Mouse (Mus musculus) myocyte (in vitro differentiated cells): ENCODE data around the gene Sf3a1. TPM values are rescaled to one million over a fixed set of nuclear protein-coding genes. Genes with fewer than 3 reads are reported as not detected.

ENCODE experiments used
- H3K27me3 ChIP-seq: one replicate; pipeline ENCODE4 v1.6.1; 2011; ENCODE audit not compliant: control insufficient read depth, insufficient read depth, insufficient read length
- H3K36me3 ChIP-seq: one replicate; pipeline ENCODE4 v1.6.1; 2011; ENCODE audit not compliant: control insufficient read depth, insufficient read depth
- H3K4me2 ChIP-seq: one replicate; pipeline ENCODE4 v1.6.1; 2011; ENCODE audit warnings: low read depth, control low read depth
- H3K4me3 ChIP-seq: one replicate; pipeline ENCODE4 v1.5.1; 2011; ENCODE audit warnings: mild to moderate bottlenecking, control low read depth, moderate library complexity
- H3K79me2 ChIP-seq: one replicate; pipeline ENCODE4 v1.6.1; 2011; ENCODE audit not compliant: control insufficient read depth, insufficient read depth
- H3ac ChIP-seq: one replicate; pipeline ENCODE4 v1.6.1; 2011; ENCODE audit not compliant: control insufficient read depth, insufficient read length
- CEBPB ChIP-seq: IDR thresholded peaks from 2 replicates; pipeline ENCODE4 v1.6.1; 2011; ENCODE audit warnings: mild to moderate bottlenecking, moderate library complexity; ENCODE audit not compliant: poor library complexity, insufficient read depth, severe bottlenecking
- E2F4 ChIP-seq: IDR thresholded peaks from one replicate; pipeline ENCODE4 v1.6.1; 2011; ENCODE audit warnings: mild to moderate bottlenecking, control low read depth, moderate library complexity; ENCODE audit not compliant: insufficient read depth
- MAX ChIP-seq: IDR thresholded peaks from one replicate; pipeline ENCODE4 v1.6.1; 2011; ENCODE audit warnings: low read depth, mild to moderate bottlenecking, control low read depth
- MYOD1 ChIP-seq, 3 experiments: IDR thresholded peaks; one replicate each; pipeline ENCODE4 v1.6.1; 2011; ENCODE audit warnings: control low read depth in 2 of 3, low read depth in 2 of 3, mild to moderate bottlenecking in 2 of 3, moderate library complexity in 1 of 3; ENCODE audit not compliant: insufficient read length in 2 of 3, control insufficient read depth in 1 of 3
- MYOG ChIP-seq, 3 experiments: IDR thresholded peaks; one replicate each; pipeline ENCODE4 v1.6.1; 2011; ENCODE audit warnings: control low read depth in 2 of 3, low read depth in 2 of 3, mild to moderate bottlenecking in 2 of 3; ENCODE audit not compliant: insufficient read length in 2 of 3, control insufficient read depth in 1 of 3, insufficient read depth in 1 of 3
- POLR2A ChIP-seq: IDR thresholded peaks from one replicate; pipeline ENCODE4 v1.6.1; 2011; ENCODE audit warnings: low read depth, mild to moderate bottlenecking, control low read depth, moderate library complexity; ENCODE audit not compliant: insufficient read length
- POLR2AphosphoS2 ChIP-seq: IDR thresholded peaks from one replicate; pipeline ENCODE4 v1.6.1; 2011; ENCODE audit warnings: low read depth, control low read depth; ENCODE audit not compliant: insufficient read length
- REST ChIP-seq: IDR thresholded peaks from one replicate; pipeline ENCODE4 v1.6.1; 2011; ENCODE audit warnings: mild to moderate bottlenecking, control low read depth, moderate library complexity; ENCODE audit not compliant: insufficient read depth, insufficient read length
- SRF ChIP-seq: IDR thresholded peaks from one replicate; pipeline ENCODE4 v1.6.1; 2011; ENCODE audit warnings: low read depth; ENCODE audit not compliant: control insufficient read depth, insufficient read length
- TCF12 ChIP-seq: IDR thresholded peaks from one replicate; pipeline ENCODE4 v1.6.1; 2011; ENCODE audit warnings: mild to moderate bottlenecking, control low read depth; ENCODE audit not compliant: poor library complexity, insufficient read depth, severe bottlenecking
- TCF3 ChIP-seq: IDR thresholded peaks from one replicate; pipeline ENCODE4 v1.6.1; 2011; ENCODE audit warnings: low read depth, control low read depth; ENCODE audit not compliant: insufficient read length
- USF1 ChIP-seq: IDR thresholded peaks from one replicate; pipeline ENCODE4 v1.6.1; 2011; ENCODE audit warnings: low read depth, mild to moderate bottlenecking, control low read depth, moderate library complexity
- polyA plus RNA-seq: library from polyadenylated mRNA; unstranded; fragments of >200 nt; fragmentation: generic; extraction: Trizol; gene quantifications from one replicate; pipeline ENCODE4 v1.2.1, GENCODE M21; 2012; ENCODE audit warnings: missing spikeins

The Sf3a1 gene
- polyA plus RNA-seq, 1 experiment: 47.0 TPM

DNA sequence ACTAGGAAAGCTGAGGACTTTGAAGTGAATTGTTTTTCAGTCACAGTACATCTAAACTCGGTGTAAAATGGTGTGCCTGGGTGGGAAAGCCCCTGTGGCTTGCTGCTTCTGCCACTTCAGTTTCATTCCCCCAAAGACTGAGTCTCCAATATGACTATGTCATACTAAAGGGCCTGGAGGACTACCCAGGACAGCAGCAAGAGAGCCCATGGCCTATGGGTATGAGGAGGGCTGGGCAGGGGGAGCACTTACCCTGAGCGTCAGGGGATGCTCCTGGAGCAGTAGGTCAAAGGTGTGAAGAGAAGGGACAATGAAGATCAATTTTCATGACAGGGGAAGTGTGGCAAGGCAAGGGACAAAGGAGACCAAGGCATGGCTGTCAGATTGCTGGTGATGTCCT, 21.2 kb upstream of the Sf3a1 start:
- no peak overlapping the region for H3K4me3 ChIP-seq
- TF ChIP-seq POLR2AphosphoS2 (no peak), TCF12 (no peak), CEBPB (no peak), TCF3 (no peak), MYOG (IDR thresholded peaks at IDR 0.05; ENCODE audit: control insufficient read depth in 1 of 3, insufficient read depth in 1 of 3, insufficient read length in 2 of 3, low read depth in 2 of 3) (no peak), MAX (no peak), SRF (no peak), E2F4 (no peak), MYOD1 (IDR thresholded peaks at IDR 0.05; ENCODE audit: control insufficient read depth in 1 of 3, insufficient read length in 2 of 3, low read depth in 2 of 3) (no peak), POLR2A (no peak), REST (no peak), USF1 (no peak)
- no peak overlapping the region for H3ac ChIP-seq
- no peaks in the 10 kb centered on the region for H3K27me3 ChIP-seq
- H3K4me2 ChIP-seq: no peak overlapping the region
- H3K79me2 ChIP-seq: no peaks in the 10 kb centered on the region
- H3K36me3 ChIP-seq: peaks cover 17% of the 10 kb centered on the region

DNA sequence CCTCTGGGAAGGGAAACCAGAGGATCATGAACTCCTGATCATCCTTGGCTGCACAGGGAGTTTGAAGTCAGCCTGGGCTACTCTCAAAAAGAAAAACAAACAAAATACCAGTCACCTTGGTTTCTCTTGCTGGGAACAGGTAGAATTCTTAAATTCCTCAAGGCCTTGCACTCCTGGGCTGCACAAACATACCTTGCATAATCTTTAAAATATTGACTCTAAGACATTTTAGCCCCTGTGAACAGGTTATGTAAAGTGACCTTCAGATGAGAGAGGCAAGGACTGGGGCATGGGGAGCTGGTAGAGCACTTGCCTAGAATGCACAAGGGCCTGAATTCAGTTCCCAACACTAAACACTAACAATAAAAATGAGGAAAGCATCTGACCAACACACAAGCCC, 18.6 kb upstream of the Sf3a1 start:
- Histone ChIP-seq H3K4me3 (no peak overlapping the region), H3K36me3 (peaks cover 17% of the 10 kb centered on the region), H3K4me2 (no peak overlapping the region), H3K79me2 (no peaks in the 10 kb centered on the region), H3K27me3 (no peaks in the 10 kb centered on the region), H3ac (no peak overlapping the region)
- TF ChIP-seq MYOG (IDR thresholded peaks at IDR 0.05; ENCODE audit: control insufficient read depth in 1 of 3, insufficient read depth in 1 of 3, insufficient read length in 2 of 3, low read depth in 2 of 3) (no peak), USF1 (no peak), MYOD1 (IDR thresholded peaks at IDR 0.05; ENCODE audit: control insufficient read depth in 1 of 3, insufficient read length in 2 of 3, low read depth in 2 of 3) (no peak), E2F4 (no peak), MAX (no peak), POLR2AphosphoS2 (no peak), CEBPB (no peak), TCF3 (no peak), REST (no peak), POLR2A (no peak)

DNA sequence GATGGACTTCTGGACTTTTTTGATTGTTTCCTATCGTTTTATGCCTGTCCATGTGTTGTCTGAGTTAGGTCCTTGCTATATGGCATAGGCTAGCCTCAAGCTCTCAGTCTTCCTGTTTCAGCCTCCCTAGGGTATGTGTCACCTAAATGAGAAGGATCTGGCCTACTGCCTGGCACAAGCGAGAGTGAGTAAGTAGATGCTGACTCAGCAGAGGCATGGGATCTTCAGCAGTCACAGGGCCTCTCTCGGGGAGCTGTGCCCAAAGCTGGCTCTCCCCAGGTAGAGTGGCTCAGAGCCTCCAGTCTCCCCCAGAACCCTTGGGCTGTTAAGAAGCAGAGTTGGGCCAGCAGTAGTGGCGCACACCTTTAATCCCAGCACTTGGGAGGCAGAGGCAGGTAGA, 17.8 kb upstream of the Sf3a1 start:
- H3K4me2 ChIP-seq: no peak overlapping the region
- peaks cover 17% of the 10 kb centered on the region for H3K36me3 ChIP-seq
- H3K4me3 ChIP-seq: no peak overlapping the region
- TF ChIP-seq MYOD1 (IDR thresholded peaks at IDR 0.05; ENCODE audit: control insufficient read depth in 1 of 3, insufficient read length in 2 of 3, low read depth in 2 of 3): no peak
- TF ChIP-seq MAX: no peak
- no peak for TF ChIP-seq MYOG (IDR thresholded peaks at IDR 0.05; ENCODE audit: control insufficient read depth in 1 of 3, insufficient read depth in 1 of 3, insufficient read length in 2 of 3, low read depth in 2 of 3)
- TF ChIP-seq TCF3: no peak
- no peak for TF ChIP-seq E2F4
- no peak for TF ChIP-seq TCF12
- no peak for TF ChIP-seq SRF
- no peak for TF ChIP-seq CEBPB
- H3ac ChIP-seq: no peak overlapping the region
- H3K27me3 ChIP-seq: no peaks in the 10 kb centered on the region
- no peaks in the 10 kb centered on the region for H3K79me2 ChIP-seq

DNA sequence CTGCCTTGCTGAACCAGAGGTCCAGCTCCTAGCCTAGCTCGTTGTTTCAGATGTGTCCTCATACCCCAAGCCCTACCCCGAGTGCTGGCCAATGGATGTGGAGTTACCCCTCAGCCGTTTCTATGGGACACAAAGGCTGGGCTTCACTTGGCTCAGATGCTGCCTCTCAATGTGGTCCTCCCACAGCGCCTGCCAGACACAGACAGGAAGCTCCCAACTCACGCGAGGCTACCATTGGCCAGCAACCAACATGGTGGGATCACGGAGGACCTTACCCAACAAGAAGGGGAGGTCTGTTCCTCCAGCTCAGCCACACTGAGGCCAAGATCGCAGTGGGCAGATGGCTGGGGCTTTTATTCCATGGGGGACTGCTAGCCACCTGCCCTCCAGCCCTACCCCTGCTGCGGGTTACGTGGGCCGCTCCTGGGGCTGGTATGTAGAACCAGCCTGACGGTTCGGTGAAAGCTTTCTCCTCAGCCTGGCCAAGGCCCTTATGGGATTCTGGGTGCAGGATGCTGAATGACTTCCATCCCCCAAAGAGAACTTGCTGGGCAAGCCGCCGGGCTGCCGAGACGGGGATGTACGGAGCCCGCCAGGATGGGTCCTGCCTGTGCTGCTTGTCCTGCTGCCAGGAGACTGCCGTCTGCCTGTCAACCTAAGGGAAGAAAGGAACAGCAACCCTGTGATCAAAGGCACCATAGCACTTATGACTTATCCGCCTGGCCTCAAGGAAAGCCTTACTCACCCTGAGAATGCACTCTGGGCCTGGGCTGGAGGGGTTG, 16.7 kb upstream of the Sf3a1 start:
- TF ChIP-seq USF1: no peak
- no peak for TF ChIP-seq E2F4
- TF ChIP-seq REST: no peak
- TF ChIP-seq SRF: no peak
- TF ChIP-seq CEBPB: no peak
- TF ChIP-seq MYOG (IDR thresholded peaks at IDR 0.05; ENCODE audit: control insufficient read depth in 1 of 3, insufficient read depth in 1 of 3, insufficient read length in 2 of 3, low read depth in 2 of 3): no peak
- no peak for TF ChIP-seq MYOD1 (IDR thresholded peaks at IDR 0.05; ENCODE audit: control insufficient read depth in 1 of 3, insufficient read length in 2 of 3, low read depth in 2 of 3)
- TF ChIP-seq TCF12: no peak
- no peak for TF ChIP-seq MAX
- TF ChIP-seq TCF3: no peak
- no peak for TF ChIP-seq POLR2A
- TF ChIP-seq POLR2AphosphoS2: no peak
- no peak overlapping the region for H3K4me3 ChIP-seq
- H3K27me3 ChIP-seq: no peaks in the 10 kb centered on the region
- H3K36me3 ChIP-seq: peaks cover 17% of the 10 kb centered on the region
- no peaks in the 10 kb centered on the region for H3K79me2 ChIP-seq
- H3ac ChIP-seq: no peak overlapping the region
- no peak overlapping the region for H3K4me2 ChIP-seq
